Mouse (Mus musculus): ENCODE data around the gene Pdcd6. TPM values are rescaled to one million over a fixed set of nuclear protein-coding genes. Genes with fewer than 3 reads are reported as not detected.

Gene Pdcd6
- polyA plus RNA-seq (2012; ENCODE audit: insufficient read depth, insufficient read length, low replicate concordance, missing spikeins): 339 TPM in 1 of 2 replicates, not detected in the other

DNA sequence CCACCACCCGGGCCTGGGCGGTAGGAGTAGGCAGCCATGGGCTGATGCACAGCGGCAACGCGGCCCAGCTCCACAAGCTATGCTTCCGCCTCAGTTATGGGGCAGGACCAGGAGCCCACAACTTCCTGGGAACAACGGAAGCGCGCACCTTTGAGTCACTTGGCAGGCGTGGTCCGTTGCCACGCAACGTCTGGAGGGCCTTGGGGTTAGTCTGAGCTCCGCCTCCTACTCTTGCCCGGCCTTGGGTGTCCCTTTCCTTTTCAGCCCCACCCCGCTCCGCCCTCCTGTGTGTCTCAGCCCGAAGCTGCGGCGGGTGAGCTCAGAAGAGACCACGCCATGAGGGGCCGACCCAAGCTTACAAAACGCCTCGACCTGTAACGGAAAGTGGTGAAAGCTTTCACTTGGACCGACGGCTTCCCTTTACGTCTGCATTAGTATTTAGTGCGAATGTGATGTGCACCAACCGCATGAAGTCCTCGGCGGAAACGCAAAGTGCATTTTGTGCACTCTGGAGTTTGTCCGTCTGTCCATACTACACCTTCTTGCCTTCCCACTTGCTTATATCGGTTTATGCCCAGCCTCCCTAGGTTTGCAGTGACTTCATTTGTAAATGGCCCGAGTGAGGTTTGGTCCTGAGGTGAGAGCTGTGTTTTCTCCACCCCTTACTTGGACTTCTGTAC, at the start of gene Pdcd6:
Pdcd6 (minus strand) TSS at position 411 of the 680 bp plus-strand sequence.
- Histone ChIP-seq H3K4me1 (ENCODE audit: control insufficient read depth, insufficient read depth, low read length) (no peaks in the 10 kb centered on the region), H3K4me3 (ENCODE audit: insufficient read depth, low read depth, low read length) (peak within 1 kb of the TSS; percentile 66), H3K27ac (ENCODE audit: insufficient read depth, low read depth, low read length) (0 out of 2 replicates have a peak within 1 kb of the TSS, but pooled peaks have one; percentile 29)
- under 1% methylated on average over 36 of the region's 36 CpGs for WGBS
- TF ChIP-seq POLR2A (IDR thresholded peaks at IDR 0.05; ENCODE audit: insufficient read depth, low read depth, low read length): no peak
- no peak for TF ChIP-seq CTCF (IDR thresholded peaks at IDR 0.05; ENCODE audit: insufficient read depth, low read depth, low read length)

DNA sequence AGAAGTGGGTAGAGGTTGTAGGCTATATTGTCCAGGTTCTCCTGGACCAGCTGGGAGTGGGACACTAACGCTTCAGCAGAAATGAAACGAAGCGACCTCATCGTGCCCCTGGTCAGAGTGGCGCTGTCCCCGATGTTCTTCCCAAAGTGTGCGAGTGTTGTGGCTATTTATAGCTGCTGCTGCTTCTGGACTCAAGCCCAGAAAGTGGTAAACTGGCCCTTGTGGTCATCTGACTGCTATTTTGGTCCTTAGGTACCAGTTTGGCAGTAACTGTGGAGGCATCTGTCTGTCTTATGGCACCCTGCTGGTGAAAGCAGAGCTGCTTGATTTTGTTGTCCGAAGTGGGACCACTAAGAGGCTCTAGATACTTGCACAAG, 46.5 kb upstream of the Pdcd6 start, which contains the start of gene Lrrc14b:
Lrrc14b (minus strand) TSS at position 147 of the 377 bp plus-strand sequence.
- 41% methylated on average over 8 of the region's 8 CpGs for WGBS
- Histone ChIP-seq H3K4me3 (ENCODE audit: insufficient read depth, low read depth, low read length) (no peak within 1 kb of the TSS), H3K4me1 (ENCODE audit: control insufficient read depth, insufficient read depth, low read length) (peaks cover 9% of the 10 kb centered on the region; the same call in 1 of the 2 replicates), H3K27ac (ENCODE audit: insufficient read depth, low read depth, low read length) (no peak within 1 kb of the TSS)
- TF ChIP-seq POLR2A (IDR thresholded peaks at IDR 0.05; ENCODE audit: insufficient read depth, low read depth, low read length) (no peak), CTCF (IDR thresholded peaks at IDR 0.05; ENCODE audit: insufficient read depth, low read depth, low read length) (no peak)

DNA sequence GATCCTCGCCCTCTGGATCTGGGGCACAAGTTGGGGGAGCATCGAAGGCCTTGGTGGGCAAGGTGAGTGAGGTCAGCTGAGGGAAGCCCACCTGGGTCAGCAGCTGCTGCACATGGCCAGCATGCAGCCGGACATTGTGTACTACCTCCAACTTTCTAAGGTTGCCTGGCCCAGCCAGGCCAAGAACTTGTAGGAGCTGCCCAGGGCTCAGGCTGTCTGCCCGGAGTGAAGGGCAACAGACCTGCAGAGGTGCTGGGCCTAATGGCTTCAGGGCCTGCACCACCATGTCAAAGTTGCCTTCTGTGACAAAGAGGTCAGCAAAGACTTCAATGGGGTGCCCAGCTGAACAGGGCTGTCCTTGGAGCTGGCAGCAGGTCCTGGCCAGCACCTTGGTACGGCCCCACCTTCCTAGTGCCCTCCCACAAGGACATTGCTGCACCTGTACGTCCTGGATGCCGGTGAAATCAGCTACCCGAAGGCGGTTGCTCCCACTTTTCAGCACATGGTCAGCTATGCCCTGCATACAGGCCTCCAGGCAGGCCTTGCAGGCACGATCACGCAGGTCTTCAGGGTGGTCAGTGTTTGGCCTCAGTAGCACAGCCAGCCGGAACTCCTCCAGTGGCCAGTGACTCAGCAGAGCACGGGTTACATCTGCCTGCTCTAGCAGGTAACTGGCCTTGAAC, 45.9 kb upstream of the Pdcd6 start:
- TF ChIP-seq POLR2A (IDR thresholded peaks at IDR 0.05; ENCODE audit: insufficient read depth, low read depth, low read length) (no peak), CTCF (IDR thresholded peaks at IDR 0.05; ENCODE audit: insufficient read depth, low read depth, low read length) (no peak)
- no peak overlapping the region for H3K27ac ChIP-seq (ENCODE audit: insufficient read depth, low read depth, low read length)
- no peak overlapping the region for H3K4me3 ChIP-seq (ENCODE audit: insufficient read depth, low read depth, low read length)
- H3K4me1 ChIP-seq (ENCODE audit: control insufficient read depth, insufficient read depth, low read length): peaks cover 9% of the 10 kb centered on the region; the same call in 1 of the 2 replicates
- WGBS: 86% methylated on average over 13 of the region's 13 CpGs

DNA sequence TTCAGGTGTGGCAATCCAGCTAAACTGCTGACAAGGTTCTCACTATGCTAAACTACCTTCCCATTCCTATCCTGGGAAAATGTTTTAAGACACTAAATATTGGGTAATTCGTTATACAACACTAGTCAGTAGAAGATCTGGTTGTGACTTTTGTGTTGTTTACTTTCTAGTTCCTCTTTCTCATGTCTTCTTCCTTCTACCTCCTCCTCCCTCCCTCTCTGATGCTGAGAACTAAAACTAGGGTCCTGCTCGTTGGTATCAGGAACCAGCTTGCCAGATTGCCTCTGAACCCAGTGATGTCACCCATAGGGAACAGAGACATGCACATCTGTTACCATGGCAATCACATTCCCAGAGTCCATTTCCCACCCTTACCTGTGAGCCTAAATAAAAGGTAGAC, 44.8 kb upstream of the Pdcd6 start:
- Histone ChIP-seq H3K27ac (ENCODE audit: insufficient read depth, low read depth, low read length) (no peak overlapping the region), H3K4me1 (ENCODE audit: control insufficient read depth, insufficient read depth, low read length) (peaks cover 9% of the 10 kb centered on the region; the same call in 1 of the 2 replicates), H3K4me3 (ENCODE audit: insufficient read depth, low read depth, low read length) (no peak overlapping the region)
- 72% methylated on average over 2 of the region's 2 CpGs for WGBS
- no peak for TF ChIP-seq CTCF (IDR thresholded peaks at IDR 0.05; ENCODE audit: insufficient read depth, low read depth, low read length)
- TF ChIP-seq POLR2A (IDR thresholded peaks at IDR 0.05; ENCODE audit: insufficient read depth, low read depth, low read length): no peak

DNA sequence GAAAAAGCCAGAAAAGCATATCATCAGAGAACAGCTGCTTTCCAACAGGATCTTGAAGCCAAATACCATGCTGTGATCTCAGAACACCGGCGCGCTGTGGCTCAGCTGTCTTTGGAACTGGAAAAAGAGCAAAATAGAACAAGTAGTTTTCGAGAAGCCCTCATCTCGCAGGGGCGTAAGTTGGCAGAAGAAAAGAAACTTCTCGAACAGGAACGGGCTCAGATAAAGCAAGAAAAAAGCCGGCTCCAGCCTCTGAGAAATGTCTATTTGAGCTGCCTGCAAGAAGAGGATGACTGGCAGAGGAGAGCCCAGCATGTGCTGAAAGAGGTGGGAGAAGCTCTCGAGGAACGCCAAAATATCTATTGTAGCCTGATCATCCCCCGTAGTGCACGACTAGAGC, 39.1 kb upstream of the Pdcd6 start:
- WGBS: 83% methylated on average over 13 of the region's 13 CpGs
- peaks cover 3% of the 10 kb centered on the region; the same call in 1 of the 2 replicates for H3K4me1 ChIP-seq (ENCODE audit: control insufficient read depth, insufficient read depth, low read length)
- no peak overlapping the region for H3K27ac ChIP-seq (ENCODE audit: insufficient read depth, low read depth, low read length)
- no peak overlapping the region for H3K4me3 ChIP-seq (ENCODE audit: insufficient read depth, low read depth, low read length)
- TF ChIP-seq POLR2A (IDR thresholded peaks at IDR 0.05; ENCODE audit: insufficient read depth, low read depth, low read length) (no peak), CTCF (IDR thresholded peaks at IDR 0.05; ENCODE audit: insufficient read depth, low read depth, low read length) (no peak)

DNA sequence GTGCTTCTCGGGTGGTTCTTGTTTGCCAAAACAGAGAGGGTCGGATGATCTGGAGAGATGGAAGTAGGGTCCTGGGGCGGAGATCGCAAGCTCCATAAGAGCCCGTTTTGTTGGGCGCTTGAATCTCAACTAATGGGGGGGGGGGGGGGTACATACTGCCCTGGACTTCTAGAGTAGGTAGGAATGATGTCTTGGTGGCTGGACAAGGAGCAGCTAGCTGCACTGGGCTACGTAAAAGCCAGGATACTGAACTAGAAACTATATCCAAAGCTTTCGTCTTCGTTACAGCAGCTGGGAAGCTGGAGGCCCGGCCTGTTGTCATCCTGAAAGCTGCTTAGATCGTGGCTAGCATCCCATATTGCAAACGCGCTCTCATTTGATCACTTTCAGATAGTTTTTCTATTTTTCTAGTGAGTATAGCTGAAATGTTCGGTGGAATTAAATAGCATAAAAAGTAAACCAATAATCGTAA, 33.1 kb upstream of the Pdcd6 start:
- peak overlapping the region; percentile 49 for H3K27ac ChIP-seq (ENCODE audit: insufficient read depth, low read depth, low read length)
- WGBS: 3% methylated on average over 15 of the region's 15 CpGs
- TF ChIP-seq CTCF (IDR thresholded peaks at IDR 0.05; ENCODE audit: insufficient read depth, low read depth, low read length) (no peak), POLR2A (IDR thresholded peaks at IDR 0.05; ENCODE audit: insufficient read depth, low read depth, low read length) (no peak)

DNA sequence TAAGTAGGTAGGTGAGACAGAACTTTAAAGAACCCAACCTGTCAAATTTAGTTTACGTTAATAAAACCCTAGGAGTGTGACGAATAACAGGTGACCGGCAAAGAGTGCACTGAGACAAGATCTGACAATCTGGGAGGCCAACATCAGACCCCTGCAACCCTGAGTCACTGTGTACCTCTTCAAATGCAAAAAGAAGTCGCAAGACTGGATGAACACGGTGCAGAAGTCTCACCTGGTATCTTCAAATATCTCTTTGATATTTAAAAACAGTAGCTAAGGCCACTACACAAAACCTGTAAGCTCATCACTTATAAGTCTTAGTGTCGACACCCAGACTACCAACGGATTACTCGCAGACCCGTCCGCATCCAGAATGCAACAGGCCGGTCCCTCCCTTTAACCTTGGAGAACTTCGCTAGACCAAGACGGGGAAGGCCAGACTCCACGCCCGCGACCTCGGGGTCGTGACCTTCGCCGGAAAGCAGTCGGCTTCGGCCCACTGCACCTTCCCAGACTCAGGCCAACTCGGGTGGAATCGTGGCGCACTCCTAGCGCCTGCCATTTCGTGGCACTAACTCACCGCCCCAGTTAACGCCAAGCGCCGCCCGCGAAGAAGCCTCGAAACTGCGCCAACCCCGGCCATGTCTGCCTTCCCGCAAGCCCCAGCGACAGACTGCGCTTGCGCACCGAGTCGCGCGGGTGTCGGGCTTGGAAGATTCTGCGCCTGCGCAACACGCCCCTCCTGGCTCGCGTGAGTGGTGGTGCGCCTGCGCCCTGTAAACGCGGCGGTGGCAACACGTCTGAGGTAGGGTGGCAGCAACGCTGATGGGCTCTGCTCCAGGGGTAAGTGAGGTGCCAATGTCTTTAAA, 32.4 kb upstream of the Pdcd6 start, which contains the start of the genes Sdha and Ccdc127:
Sdha (minus strand) TSS at position 715 of the 869 bp plus-strand sequence.
Ccdc127 (plus strand) TSS at position 744 of the 869 bp plus-strand sequence.
- Histone ChIP-seq H3K27ac (ENCODE audit: insufficient read depth, low read depth, low read length) (peak within 1 kb of the TSS; percentile 67), H3K4me3 (ENCODE audit: insufficient read depth, low read depth, low read length) (peak within 1 kb of the TSS; percentile 64), H3K4me1 (ENCODE audit: control insufficient read depth, insufficient read depth, low read length) (no peaks in the 10 kb centered on the region)
- WGBS: under 1% methylated on average over 57 of the region's 57 CpGs
- TF ChIP-seq POLR2A (IDR thresholded peaks at IDR 0.05; ENCODE audit: insufficient read depth, low read depth, low read length) (peak; percentile 78), CTCF (IDR thresholded peaks at IDR 0.05; ENCODE audit: insufficient read depth, low read depth, low read length) (no peak)

More for the DNA sequence above, 33.1 kb upstream of the Pdcd6 start:
- Histone ChIP-seq H3K4me3 (ENCODE audit: insufficient read depth, low read depth, low read length) (peak overlapping the region; percentile 64), H3K4me1 (ENCODE audit: control insufficient read depth, insufficient read depth, low read length) (no peaks in the 10 kb centered on the region)

DNA sequence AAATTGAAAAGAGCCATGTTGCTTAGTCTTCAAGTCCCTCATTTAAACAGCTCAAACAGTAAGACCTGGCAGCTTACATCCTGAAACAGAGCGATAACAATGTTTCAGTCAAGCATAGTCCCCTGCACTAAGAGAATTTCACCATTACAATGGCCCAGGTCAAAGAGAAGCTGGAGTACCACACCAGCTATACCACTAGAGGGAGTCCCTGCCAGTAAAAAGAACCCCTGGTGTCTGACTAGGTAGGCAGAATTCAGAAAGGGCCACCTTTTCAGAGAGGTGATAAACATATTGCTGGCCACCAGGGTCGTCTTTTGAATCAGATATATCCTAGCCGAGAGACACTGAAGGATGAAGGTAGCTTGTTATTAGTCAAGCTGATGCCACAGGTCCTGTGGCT, 23.7 kb upstream of the Pdcd6 start:
- no peak overlapping the region for H3K27ac ChIP-seq (ENCODE audit: insufficient read depth, low read depth, low read length)
- no peaks in the 10 kb centered on the region for H3K4me1 ChIP-seq (ENCODE audit: control insufficient read depth, insufficient read depth, low read length)
- TF ChIP-seq CTCF (IDR thresholded peaks at IDR 0.05; ENCODE audit: insufficient read depth, low read depth, low read length): no peak
- no peak for TF ChIP-seq POLR2A (IDR thresholded peaks at IDR 0.05; ENCODE audit: insufficient read depth, low read depth, low read length)
- WGBS: 39% methylated on average over 3 of the region's 3 CpGs
- H3K4me3 ChIP-seq (ENCODE audit: insufficient read depth, low read depth, low read length): no peak overlapping the region
